Comparison of ENCODE assay signal across 33 mouse cellular contexts in the genomic region with DNA sequence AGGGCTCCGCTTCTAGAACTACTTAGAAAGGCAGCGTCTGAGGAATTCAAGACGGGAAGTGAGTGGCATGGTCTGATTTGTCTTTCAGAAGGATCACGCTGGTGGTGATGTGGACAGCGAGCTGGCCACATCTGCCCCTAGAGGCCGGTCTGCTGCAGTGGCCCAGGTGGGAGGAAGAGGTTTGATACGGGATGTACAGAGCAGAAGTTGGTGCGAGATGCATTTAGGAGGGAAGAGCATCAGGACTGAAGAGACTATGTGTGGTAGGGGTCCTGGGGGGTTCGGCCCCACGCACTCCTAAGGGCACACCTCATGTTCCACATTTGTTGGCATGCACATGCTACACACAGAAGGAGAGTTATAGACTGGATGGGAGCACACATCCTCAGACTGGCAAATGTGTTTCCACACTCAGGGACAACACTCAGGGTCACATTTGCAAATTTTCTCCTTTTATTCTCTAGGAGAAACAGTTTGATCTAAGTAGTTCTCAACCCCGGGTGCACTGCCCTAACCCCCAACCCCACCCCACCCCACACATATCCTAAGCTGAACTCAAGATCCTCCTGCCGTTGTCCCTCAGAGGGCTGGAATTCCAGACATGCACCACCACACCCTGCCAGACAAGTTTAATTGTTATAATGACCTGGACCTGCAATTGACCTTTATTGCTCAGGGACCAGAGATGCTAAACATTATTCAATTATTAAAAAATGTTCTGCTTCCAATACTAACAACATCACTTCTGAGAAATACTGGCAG. TPM values are rescaled to one million over a fixed set of nuclear protein-coding genes. Genes with fewer than 3 reads are reported as not detected.
A peak's percentile ranks its signal among the peaks of the same experiment; 100 is the strongest.
DNase-seq lines count a peak whose midpoint lies in the region; ATAC-seq and TF ChIP-seq lines count a peak whose summit lies in the region.
"Had no signal": no experiment of that assay in that cellular context is flagged by ENCODE, and none has a peak within 500 bp of the region (broad histone marks: within the 10 kb centered on the region; RNA-seq: fewer than 3 reads in every experiment).

No protein-coding gene starts in this region.

- H3K4me1 ChIP-seq in heart, postnatal 0 days (ENCODE audit: control insufficient read depth, insufficient read depth): peaks cover 7% of the 10 kb centered on the region; the same call in 1 of the 2 replicates
- H3K4me1 ChIP-seq in liver, embryonic 14.5 days (replicated peaks; ENCODE audit: control insufficient read depth in 2 of 2, insufficient read depth in 2 of 2, low read length in 1 of 2): no peaks in the 10 kb centered on the region
- H3K4me1 ChIP-seq in E14TG2a.4 (replicated peaks; ENCODE audit: low read depth, low read length): peaks cover 44% of the 10 kb centered on the region
- H3K4me1 ChIP-seq: embryonic facial prominence, embryonic 12.5 days; megakaryocyte, embryonic 14.5 days; midbrain, embryonic 12.5 days; neural tube, embryonic 15.5 days; stomach, embryonic 15.5 days had no signal

- 63% methylated on average over 12 of the region's 12 CpGs for WGBS in heart, postnatal 0 days
- 59% methylated on average over 12 of the region's 12 CpGs for WGBS in liver, embryonic 14.5 days (ENCODE audit: insufficient replicate concordance)

- TF ChIP-seq CTCF in heart, postnatal 0 days (IDR thresholded peaks at IDR 0.05; ENCODE audit: low read depth): peak; percentile 19; the same call in 1 of the 2 replicates
- TF ChIP-seq CTCF in liver, embryonic 14.5 days (IDR thresholded peaks at IDR 0.05; ENCODE audit: low read depth): peak; percentile 34
- 0 out of 2 replicates have a peak, but pooled peaks have one; percentile 2 for TF ChIP-seq CTCF in E14TG2a.4 (conservative IDR thresholded peaks at IDR 0.05; ENCODE audit: low read length)
- TF ChIP-seq CTCF in brain, embryonic 14.5 days (IDR thresholded peaks at IDR 0.05; ENCODE audit: borderline replicate concordance, extremely low read depth, insufficient read depth, insufficient read length): peak; percentile 11; the same call in 1 of the 2 replicates

- H3K4me2 ChIP-seq in heart, postnatal 0 days (ENCODE audit: low read depth, low read length): no peak overlapping the region
- H3K4me2 ChIP-seq in liver, embryonic 14.5 days (ENCODE audit: low read depth): no peak overlapping the region
- H3K4me2 ChIP-seq: embryonic facial prominence, embryonic 12.5 days; heart, embryonic 15.5 days; hindbrain, embryonic 12.5 days; midbrain, embryonic 12.5 days; neural tube, embryonic 15.5 days; stomach, embryonic 15.5 days had no signal

- H3K27ac ChIP-seq in heart, postnatal 0 days (ENCODE audit: low read depth): no peak overlapping the region
- no peak overlapping the region for H3K27ac ChIP-seq in liver, embryonic 14.5 days
- H3K27ac ChIP-seq: embryonic facial prominence, embryonic 12.5 days; heart, embryonic 10.5 days; heart, embryonic 15.5 days; hindbrain, embryonic 12.5 days; midbrain, embryonic 12.5 days; neural tube, embryonic 15.5 days; stomach, embryonic 15.5 days had no signal

- no peak for DNase-seq in heart, postnatal 0 days (ENCODE audit: low spot score)
- DNase-seq in heart, adult 8-10 months (ENCODE audit: low spot score): no peak
- no peak for DNase-seq in liver, embryonic 14.5 days (ENCODE audit: low read depth in 3 of 3, low spot score in 3 of 3)
- DNase-seq in liver: no peak
- DNase-seq in brain, embryonic 14.5 days (ENCODE audit: low read depth): no peak
- DNase-seq in natural killer cell, adult 2 months (ENCODE audit: low spot score in 2 of 2): no peak
- DNase-seq in testis, postnatal 10 days (ENCODE audit: low spot score): no peak
- DNase-seq: adrenal gland, adult 2 months; cerebellum, adult 11 months; cerebellum, adult 9-10 months; cerebellum, postnatal 36 days; gastrocnemius, postnatal 14 days; heart, postnatal 36 days; kidney, adult 2 months; lung, adult 18-20 months; lung, postnatal 36 days; retina, postnatal 1 day; right cerebral cortex, postnatal 14 days; thymus, adult 18-20 months; thymus, postnatal 25 days had no signal

- TF ChIP-seq POLR2A in brain, embryonic 14.5 days (IDR thresholded peaks at IDR 0.05; ENCODE audit: borderline replicate concordance, extremely low read depth, insufficient read depth, insufficient read length, poor library complexity, severe bottlenecking): no peak

- H3K27me3 ChIP-seq in heart, postnatal 0 days (ENCODE audit: control insufficient read depth, insufficient read depth, low read length): no peaks in the 10 kb centered on the region
- no peaks in the 10 kb centered on the region for H3K27me3 ChIP-seq in liver, embryonic 14.5 days (ENCODE audit: control insufficient read depth, insufficient read depth, low read length)
- 0 out of 2 replicates have a peak, but pooled peaks cover 2% of the 10 kb centered on the region for H3K27me3 ChIP-seq in E14TG2a.4 (ENCODE audit: insufficient read depth, low read length)
- H3K27me3 ChIP-seq: CH12.LX; embryonic facial prominence, embryonic 12.5 days; heart, embryonic 15.5 days; hindbrain, embryonic 12.5 days; midbrain, embryonic 12.5 days; neural tube, embryonic 15.5 days; stomach, embryonic 15.5 days had no signal

- no peaks in the 10 kb centered on the region for H3K36me3 ChIP-seq in heart, postnatal 0 days (replicated peaks; ENCODE audit: control insufficient read depth, insufficient read depth, low read length)
- no peaks in the 10 kb centered on the region for H3K36me3 ChIP-seq in liver, embryonic 14.5 days (replicated peaks; ENCODE audit: control insufficient read depth, insufficient read depth, low read depth)
- H3K36me3 ChIP-seq in E14TG2a.4 (ENCODE audit: insufficient read depth, low read length): no peaks in the 10 kb centered on the region
- H3K36me3 ChIP-seq: embryonic facial prominence, embryonic 12.5 days; heart, embryonic 10.5 days; heart, embryonic 15.5 days; hindbrain, embryonic 12.5 days; midbrain, embryonic 12.5 days; neural tube, embryonic 15.5 days; stomach, embryonic 15.5 days had no signal

- no peaks in the 10 kb centered on the region for H3K9me3 ChIP-seq in heart, postnatal 0 days (replicated peaks; ENCODE audit: control insufficient read depth, low read length)
- H3K9me3 ChIP-seq in liver, embryonic 14.5 days (ENCODE audit: control insufficient read depth, low read length): no peaks in the 10 kb centered on the region
- H3K9me3 ChIP-seq in E14TG2a.4 (ENCODE audit: low read length): peaks cover 12% of the 10 kb centered on the region
- H3K9me3 ChIP-seq: heart, embryonic 10.5 days; heart, embryonic 15.5 days; hindbrain, embryonic 12.5 days; midbrain, embryonic 12.5 days; neural tube, embryonic 15.5 days; stomach, embryonic 15.5 days had no signal

- H3K9ac ChIP-seq in heart, postnatal 0 days (replicated peaks; ENCODE audit: low read depth, low read length): no peak overlapping the region
- no peak overlapping the region for H3K9ac ChIP-seq in liver, embryonic 14.5 days (replicated peaks)
- H3K9ac ChIP-seq: embryonic facial prominence, embryonic 12.5 days; heart, embryonic 15.5 days; hindbrain, embryonic 12.5 days; midbrain, embryonic 12.5 days; neural tube, embryonic 15.5 days; stomach, embryonic 15.5 days had no signal

- no peak overlapping the region for H3K4me3 ChIP-seq in heart, postnatal 0 days (ENCODE audit: low read depth, low read length)
- no peak overlapping the region for H3K4me3 ChIP-seq in liver, embryonic 14.5 days (ENCODE audit: insufficient read depth in 1 of 2, low read depth in 2 of 2, low read length in 2 of 2)
- no peak overlapping the region for H3K4me3 ChIP-seq in E14TG2a.4 (replicated peaks; ENCODE audit: low read length)
- H3K4me3 ChIP-seq: embryonic facial prominence, embryonic 12.5 days; heart, embryonic 10.5 days; heart, embryonic 15.5 days; hindbrain, embryonic 12.5 days; megakaryocyte, embryonic 14.5 days; midbrain, embryonic 12.5 days; neural tube, embryonic 15.5 days; stomach, embryonic 15.5 days had no signal

- no peak for ATAC-seq in heart, postnatal 0 days (ENCODE audit: insufficient read depth, low read depth)
- no peak for ATAC-seq in liver, embryonic 14.5 days (ENCODE audit: insufficient read depth)
- ATAC-seq: activated CD4-positive, CD25-positive, alpha-beta regulatory T cell, adult 4 months; forebrain, embryonic 14.5 days had no signal

- TF ChIP-seq EP300 in heart, postnatal 0 days (IDR thresholded peaks at IDR 0.05; ENCODE audit: low read depth): no peak
- no peak for TF ChIP-seq EP300 in liver, embryonic 14.5 days (IDR thresholded peaks at IDR 0.05; ENCODE audit: low read depth)

RNA-seq across cellular contexts. Expression of gene Rec114, which starts 12.8 kb away (rescaled TPM):
- total RNA-seq in heart, postnatal 0 days (2014; rRNA removed; ENCODE audit: low replicate concordance): not detected in 2 replicates
- polyA plus RNA-seq in heart, postnatal 0 days (2015; fragmentation: Nextera tagmentation; extraction: Ambion mirVana): 2.6 and 3.6 TPM in 2 replicates
- total RNA-seq in heart, adult 8-10 months (2022): 1 to 10 TPM in 2 of 4 experiments, under 1 TPM in 1, not detected in 1; 0.65 to 2.9 (median 1.7) TPM
- 6.5 and 16.3 TPM in 2 replicates for polyA plus RNA-seq in liver, embryonic 14.5 days (2012; rRNA removed)
- polyA plus RNA-seq in liver, embryonic 14.5 days (2014; fragmentation: Nextera tagmentation; extraction: Ambion mirVana): 31.1 and 40.3 TPM in 2 replicates
- polyA plus RNA-seq in brain, embryonic 14.5 days (2012; rRNA removed): 0.59 and 0.60 TPM in 2 replicates
- total RNA-seq: CH12.LX; granulocyte monocyte progenitor cell, adult 5-6 weeks had no signal
- polyA plus RNA-seq: activated CD4-positive, CD25-positive, alpha-beta regulatory T cell, adult 4 months had no signal
